Mouse (Mus musculus): ENCODE measurements at regions not wholly inside any gene's neighbourhood (a gene's known extent, or its start where the extent isn't known, plus 50 kb on each side); places are given as distances from the start of the nearest gene placed in this dataset.

DNA sequence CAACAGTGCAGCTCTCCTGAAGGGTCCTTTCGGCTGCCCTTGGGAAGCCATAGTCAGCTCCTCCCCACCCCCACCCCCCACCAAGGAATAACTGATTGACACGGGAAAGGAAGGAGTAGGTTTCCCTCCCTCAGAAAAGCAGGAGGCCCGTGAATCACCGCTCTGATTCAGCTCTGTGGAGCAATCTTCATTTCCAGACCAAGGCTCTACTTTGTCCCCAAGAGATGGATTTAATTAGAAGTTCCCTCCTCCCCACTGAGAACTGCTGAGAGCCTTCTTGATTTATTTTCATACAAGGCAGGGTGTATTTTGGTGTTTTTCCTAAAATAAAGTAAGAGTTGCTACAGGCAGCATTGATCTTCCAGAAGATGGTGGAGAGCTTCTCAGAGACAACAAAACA is 64.4 kb upstream of the Tut7 start:
- TF ChIP-seq CTCF (IDR thresholded peaks at IDR 0.05; ENCODE audit: low read depth) (no peak), EP300 (IDR thresholded peaks at IDR 0.05; ENCODE audit: low read depth) (no peak)
